Mouse (Mus musculus) CH12.LX (cell line): ENCODE measurements around the gene Mrps22.

Source experiments
- EP300 ChIP-seq: IDR thresholded peaks from 2 replicates; pipeline ENCODE4 v1.6.1; 2011; ENCODE audit warnings: low read length, improper control_type of control experiment
- JUN ChIP-seq: IDR thresholded peaks from 2 replicates; pipeline ENCODE4 v1.6.1; 2011; ENCODE audit warnings: low read depth, mild to moderate bottlenecking, low read length, improper control_type of control experiment, moderate library complexity; ENCODE audit not compliant: insufficient read depth

DNA sequence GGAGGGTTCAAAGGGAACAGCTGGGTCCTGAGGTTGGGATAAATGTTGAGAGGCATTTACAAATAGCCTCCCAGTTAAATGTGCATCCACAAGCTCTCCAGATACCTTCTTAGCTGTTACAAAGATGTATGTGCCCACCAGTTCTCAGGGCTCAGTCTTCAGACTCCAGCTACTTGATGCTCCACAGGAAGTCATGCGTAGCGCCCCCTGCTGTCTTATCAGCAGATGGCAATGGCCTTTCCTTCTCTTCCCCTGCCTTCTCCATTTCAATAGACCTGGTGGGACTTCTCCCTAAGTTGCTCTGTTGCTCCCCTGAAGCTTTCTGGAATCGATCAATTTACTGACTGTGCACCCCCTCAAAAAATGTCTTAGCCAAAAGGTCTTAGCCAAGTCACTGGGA lies 27.0 kb upstream of the Mrps22 start:
- TF ChIP-seq EP300: no peak
- TF ChIP-seq JUN: no peak
